Mouse (Mus musculus) liver, postnatal 0 days (tissue): ENCODE measurements at regions not wholly inside any gene's neighbourhood (a gene's known extent, or its start where the extent isn't known, plus 50 kb on each side); places are given as distances from the start of the nearest gene placed in this dataset.
A peak's percentile ranks its signal among the peaks of the same experiment; 100 is the strongest.

Source experiments
- ATAC-seq: fragments of 200-750 bp; cut with Nextera tagmentation; 2 replicates; pipeline ENCODE4 v1.8.0; 2017; ENCODE audit warnings: mild to moderate bottlenecking, moderate library complexity
- DNase-seq: peaks from one replicate; pipeline ENCODE4 v3.0.0-alpha.2; 2016
- H3K27ac ChIP-seq: fragments of 300-500 bp; sonication (generic); 2 replicates; pipeline ENCODE4 v1.5.1; 2014; ENCODE audit warnings: antibody characterized with exemption, moderate library complexity, mild to moderate bottlenecking, low read depth
- H3K27me3 ChIP-seq: fragments of 300-500 bp; sonication (generic); 2 replicates; pipeline ENCODE4 v1.6.1; 2014; ENCODE audit warnings: low read length, control low read depth, mixed read lengths; ENCODE audit not compliant: insufficient read depth
- H3K36me3 ChIP-seq: fragments of 300-500 bp; sonication (generic); replicated peaks from 2 replicates; pipeline ENCODE4 v1.6.1; 2014; ENCODE audit warnings: mild to moderate bottlenecking, control low read depth, low read length, moderate library complexity, mixed read lengths; ENCODE audit not compliant: insufficient read depth
- H3K4me1 ChIP-seq: fragments of 300-500 bp; sonication (generic); 2 replicates; pipeline ENCODE4 v1.6.1; 2014; ENCODE audit warnings: antibody characterized with exemption, mild to moderate bottlenecking, control low read depth; ENCODE audit not compliant: insufficient read depth
- H3K4me2 ChIP-seq: fragments of 300-500 bp; sonication (generic); 2 replicates; pipeline ENCODE4 v1.6.1; 2014; ENCODE audit warnings: low read depth, mild to moderate bottlenecking, low read length, moderate library complexity, mixed read lengths
- H3K4me3 ChIP-seq: fragments of 300-500 bp; sonication (generic); 2 replicates; pipeline ENCODE4 v1.5.1; 2014; ENCODE audit warnings: low read depth, low read length
- H3K9ac ChIP-seq: fragments of 300-500 bp; sonication (generic); replicated peaks from 2 replicates; pipeline ENCODE4 v1.6.1; 2014; ENCODE audit warnings: mild to moderate bottlenecking, moderate library complexity
- H3K9me3 ChIP-seq: fragments of 300-500 bp; sonication (generic); 2 replicates; pipeline ENCODE4 v1.6.1; 2016; ENCODE audit warnings: mild to moderate bottlenecking, control low read depth, low read length, mixed read lengths
- CTCF ChIP-seq: sonication (generic); IDR thresholded peaks from 2 replicates; pipeline ENCODE4 v1.5.1; 2016; ENCODE audit warnings: antibody characterized with exemption, low read depth
- EP300 ChIP-seq: IDR thresholded peaks from 2 replicates; pipeline ENCODE4 v1.6.1; 2016; ENCODE audit warnings: antibody characterized with exemption, low read depth, mild to moderate bottlenecking
- WGBS: fragments of 180-500 bp; shearing (Covaris S2); extraction: QIAGEN DNeasy Blood & Tissue Kit; methylation state at CpG from one replicate; pipeline ENCODE4 v1.1.7; 2014; ENCODE audit not compliant: insufficient replicate concordance; 5-methylcytosine and 5-hydroxymethylcytosine counted together

DNA sequence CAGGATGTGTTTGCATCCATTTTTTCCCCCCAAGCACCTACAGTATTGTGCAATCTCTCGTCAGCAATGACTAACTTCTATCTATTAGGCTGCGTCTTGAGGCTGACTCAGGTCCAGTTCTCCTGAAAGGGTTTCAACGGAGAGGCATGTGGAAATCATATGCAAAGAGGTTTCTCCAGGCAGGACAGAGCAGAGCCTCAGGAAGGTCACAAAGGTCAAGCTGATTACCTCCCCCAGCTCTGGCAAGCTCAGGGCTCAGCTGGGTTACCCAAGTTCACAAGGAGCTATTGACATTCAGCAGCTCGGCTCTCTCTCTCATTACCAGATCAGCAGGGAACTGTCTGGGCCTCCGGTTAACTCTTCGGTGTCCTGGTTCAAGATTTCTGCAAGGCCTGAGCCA lies 166.0 kb upstream of the Nrip1 start:
- ATAC-seq (peak; percentile 85), DNase-seq (peak; percentile 48)
- Histone ChIP-seq H3K9me3 (no peaks in the 10 kb centered on the region), H3K4me2 (no peak overlapping the region), H3K4me1 (0 out of 2 replicates have a peak, but pooled peaks cover 7% of the 10 kb centered on the region), H3K27me3 (no peaks in the 10 kb centered on the region), H3K9ac (no peak overlapping the region), H3K4me3 (no peak overlapping the region), H3K27ac (no peak overlapping the region), H3K36me3 (no peaks in the 10 kb centered on the region)
- TF ChIP-seq CTCF (no peak), EP300 (no peak)
- 26% methylated on average over 6 of the region's 6 CpGs for WGBS

DNA sequence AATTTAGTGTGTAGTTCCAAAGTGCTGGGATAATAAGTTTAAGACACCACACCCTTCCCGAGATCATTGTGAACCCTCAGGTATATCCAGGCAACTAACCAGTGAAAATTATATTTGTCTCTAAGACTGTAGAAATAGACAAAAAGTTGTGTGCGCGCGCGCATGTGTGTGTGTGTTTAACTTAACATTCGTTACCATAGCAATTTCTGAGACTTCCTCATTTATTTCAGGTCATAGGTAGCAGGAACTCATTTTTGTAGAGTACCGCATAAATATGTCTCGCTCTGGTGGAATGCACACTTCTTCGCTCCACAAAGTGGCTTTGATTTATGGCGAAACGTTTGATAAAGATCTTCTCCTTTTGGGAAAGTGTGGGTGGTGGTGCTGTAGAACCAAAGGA lies 164.2 kb upstream of the Nrip1 start:
- Histone ChIP-seq H3K9ac (no peak overlapping the region), H3K4me3 (no peak overlapping the region), H3K4me2 (no peak overlapping the region), H3K27me3 (no peaks in the 10 kb centered on the region), H3K36me3 (no peaks in the 10 kb centered on the region), H3K4me1 (peaks cover 9% of the 10 kb centered on the region; the same call in 1 of the 2 replicates), H3K27ac (no peak overlapping the region), H3K9me3 (no peaks in the 10 kb centered on the region)
- DNase-seq (no peak), ATAC-seq (no peak)
- TF ChIP-seq EP300, result no peak
- no peak for TF ChIP-seq CTCF
- WGBS, result 72% methylated on average over 11 of the region's 11 CpGs

DNA sequence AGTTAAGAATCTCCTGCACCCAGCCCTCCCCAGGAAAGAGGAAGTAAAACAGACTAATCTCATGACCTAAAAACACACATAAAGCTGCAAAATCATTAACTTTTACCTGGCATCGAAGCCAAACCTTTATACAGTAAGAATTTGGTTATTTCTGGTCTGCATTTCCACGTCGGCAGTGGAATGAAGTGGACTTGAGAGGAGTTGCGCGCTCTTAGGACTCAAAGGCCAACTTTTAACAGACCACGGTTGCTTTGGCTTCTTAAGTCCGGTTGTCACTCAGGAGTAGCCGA lies 159.2 kb upstream of the Nrip1 start:
- H3K9me3 ChIP-seq, result no peaks in the 10 kb centered on the region
- ATAC-seq (no peak), DNase-seq (no peak)
- no peaks in the 10 kb centered on the region for H3K27me3 ChIP-seq
- H3K4me2 ChIP-seq, result peak overlapping the region; percentile 43
- H3K9ac ChIP-seq, result no peak overlapping the region
- TF ChIP-seq CTCF (no peak), EP300 (no peak)
- WGBS, result 39% methylated on average over 8 of the region's 8 CpGs
- peaks cover 14% of the 10 kb centered on the region for H3K4me1 ChIP-seq
- H3K4me3 ChIP-seq, result 0 out of 2 replicates have a peak overlapping the region, but pooled peaks have one; percentile 13
- H3K27ac ChIP-seq, result no peak overlapping the region; the same call in 1 of the 2 replicates
- H3K36me3 ChIP-seq, result no peaks in the 10 kb centered on the region

DNA sequence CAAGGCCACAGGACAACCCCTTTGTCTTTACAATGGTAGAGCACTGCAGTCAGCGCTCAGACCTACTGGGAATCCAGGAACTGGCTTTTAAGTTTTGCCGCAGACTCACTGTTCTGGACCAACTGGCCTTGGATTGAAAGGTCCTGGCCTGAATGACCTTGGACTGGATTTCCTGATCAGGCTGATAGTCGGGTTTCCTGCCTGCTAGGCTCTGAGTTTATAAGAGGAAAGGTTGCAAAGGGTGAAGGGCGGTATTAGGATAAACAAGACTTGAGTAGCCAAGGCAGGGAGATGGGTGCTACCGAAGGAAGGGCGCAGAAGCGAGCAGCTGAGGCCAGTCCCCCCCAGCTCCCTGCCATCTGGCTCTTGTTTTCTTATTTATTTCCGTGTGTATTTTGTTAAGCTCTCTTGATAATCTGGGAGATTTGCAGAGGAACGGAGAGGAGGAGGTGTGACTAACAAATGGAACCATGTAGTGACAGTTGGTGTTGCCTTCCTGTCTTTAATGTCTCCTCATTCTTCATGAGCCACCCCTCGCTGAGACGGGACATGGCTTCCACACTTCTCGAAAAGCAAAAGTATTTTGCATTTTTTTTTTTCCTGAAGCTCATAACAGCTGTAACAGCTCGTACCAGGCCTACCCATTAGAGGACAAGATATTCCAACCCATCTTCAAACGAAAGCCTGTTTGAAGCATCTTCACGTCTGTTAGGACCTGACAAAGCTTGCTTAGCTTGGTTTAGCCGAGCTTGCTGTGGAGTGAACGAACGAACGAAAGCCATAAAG lies 158.7 kb upstream of the Nrip1 start:
- TF ChIP-seq CTCF (no peak), EP300 (no peak)
- H3K9ac ChIP-seq, result no peak overlapping the region
- H3K27me3 ChIP-seq, result no peaks in the 10 kb centered on the region
- no peak overlapping the region; the same call in 1 of the 2 replicates for H3K27ac ChIP-seq
- 0 out of 2 replicates have a peak overlapping the region, but pooled peaks have one; percentile 13 for H3K4me3 ChIP-seq
- H3K4me2 ChIP-seq, result peak overlapping the region; percentile 43
- 40% methylated on average over 19 of the region's 19 CpGs for WGBS
- no peaks in the 10 kb centered on the region for H3K9me3 ChIP-seq
- H3K36me3 ChIP-seq, result no peaks in the 10 kb centered on the region
- peaks cover 14% of the 10 kb centered on the region for H3K4me1 ChIP-seq
- no peak for ATAC-seq
- DNase-seq, result no peak

DNA sequence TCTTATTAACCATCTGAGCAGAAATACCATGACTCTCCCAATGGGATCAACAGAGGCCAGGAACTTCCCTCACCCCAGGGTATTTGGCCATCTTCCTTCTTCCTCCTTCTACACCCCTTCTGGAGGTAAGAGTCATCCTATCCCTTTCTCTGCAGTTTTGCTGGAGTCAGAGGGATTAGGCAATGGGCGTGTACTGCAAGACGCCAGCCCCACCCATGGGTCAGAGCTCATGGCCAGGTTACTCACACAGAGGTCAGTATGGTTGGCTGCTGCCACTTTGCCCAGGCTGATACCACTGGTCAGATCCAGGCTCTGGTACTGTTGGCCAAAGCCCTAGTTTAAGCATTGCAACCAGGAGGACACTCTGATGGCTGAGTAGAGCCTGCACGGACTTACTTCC lies 157.3 kb upstream of the Nrip1 start:
- Histone ChIP-seq H3K4me2 (no peak overlapping the region), H3K36me3 (no peaks in the 10 kb centered on the region), H3K4me3 (no peak overlapping the region), H3K27me3 (no peaks in the 10 kb centered on the region), H3K4me1 (peaks cover 14% of the 10 kb centered on the region), H3K9me3 (no peaks in the 10 kb centered on the region), H3K9ac (no peak overlapping the region), H3K27ac (no peak overlapping the region)
- TF ChIP-seq CTCF (no peak), EP300 (no peak)
- WGBS, result 77% methylated on average over 3 of the region's 3 CpGs
- ATAC-seq (no peak), DNase-seq (no peak)

DNA sequence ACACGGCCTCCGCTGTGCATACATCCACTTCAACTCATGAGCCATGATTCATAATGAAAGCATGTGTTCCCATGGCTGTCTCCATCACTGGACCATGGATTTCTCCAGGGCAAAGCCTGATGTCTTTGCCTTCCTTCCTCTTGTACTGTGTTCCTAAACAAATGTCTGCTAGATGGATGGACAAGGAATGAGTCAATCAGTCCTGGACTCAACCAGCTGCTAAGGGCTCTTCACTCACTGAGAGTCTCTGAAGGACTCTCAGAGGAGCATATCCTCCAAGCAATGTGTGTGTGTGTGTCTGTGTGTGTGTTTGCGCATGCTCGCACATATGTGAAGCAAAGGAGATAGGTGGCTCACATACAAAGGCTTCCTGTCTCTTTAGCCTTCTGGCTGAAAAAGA lies 156.0 kb upstream of the Nrip1 start:
- 88% methylated on average over 4 of the region's 4 CpGs for WGBS
- Histone ChIP-seq H3K4me3 (no peak overlapping the region), H3K27me3 (no peaks in the 10 kb centered on the region), H3K9me3 (no peaks in the 10 kb centered on the region), H3K36me3 (no peaks in the 10 kb centered on the region), H3K27ac (no peak overlapping the region), H3K4me2 (no peak overlapping the region), H3K4me1 (peaks cover 14% of the 10 kb centered on the region), H3K9ac (no peak overlapping the region)
- DNase-seq (no peak), ATAC-seq (no peak)
- TF ChIP-seq CTCF (no peak), EP300 (no peak)
